Mouse (Mus musculus) small intestine, adult 2 months (tissue): ENCODE data around the gene Yipf3. TPM values are rescaled to one million over a fixed set of nuclear protein-coding genes. Genes with fewer than 3 reads are reported as not detected.

Experiments used
- H3K27ac ChIP-seq: fragments of 200-500 bp; 2 replicates; pipeline ENCODE4 v1.5.1; 2012; ENCODE audit warnings: low read depth, low read length, control low read depth, inconsistent platforms; ENCODE audit not compliant: insufficient read depth
- H3K27me3 ChIP-seq: fragments of 200-500 bp; 2 replicates; pipeline ENCODE4 v1.6.1; 2012; ENCODE audit warnings: mild to moderate bottlenecking, moderate library complexity, low read length, inconsistent platforms; ENCODE audit not compliant: control insufficient read depth, insufficient read depth
- H3K36me3 ChIP-seq: fragments of 200-500 bp; 2 replicates; pipeline ENCODE4 v1.6.1; 2012; ENCODE audit warnings: mild to moderate bottlenecking, low read length, control low read depth, inconsistent platforms; ENCODE audit not compliant: control insufficient read depth, insufficient read depth
- H3K4me1 ChIP-seq: fragments of 200-500 bp; 2 replicates; pipeline ENCODE4 v1.6.1; 2012; ENCODE audit warnings: low read length, inconsistent platforms, mixed read lengths; ENCODE audit not compliant: control insufficient read depth, insufficient read depth, insufficient read length
- H3K4me3 ChIP-seq: fragments of 200-500 bp; 2 replicates; pipeline ENCODE4 v1.5.1; 2012; ENCODE audit warnings: low read depth, mild to moderate bottlenecking, control low read depth, inconsistent platforms, low read length, moderate library complexity
- CTCF ChIP-seq: fragments of 200-500 bp; IDR thresholded peaks from 2 replicates; pipeline ENCODE4 v1.5.1; 2012; ENCODE audit warnings: low read depth, mild to moderate bottlenecking, control low read depth, inconsistent platforms, low read length, moderate library complexity, mixed read lengths; ENCODE audit not compliant: insufficient replicate concordance, insufficient read length; ENCODE audit errors: extremely low read depth
- POLR2A ChIP-seq: fragments of 200-500 bp; IDR thresholded peaks from 2 replicates; pipeline ENCODE4 v1.6.1; 2012; ENCODE audit warnings: low read depth, mild to moderate bottlenecking, control low read depth, inconsistent platforms, low read length, moderate library complexity
- WGBS: fragments of 180-500 bp; shearing (Covaris S2); methylation state at CpG from one replicate; pipeline ENCODE4 v1.1.7; 2018; 5-methylcytosine and 5-hydroxymethylcytosine counted together
- polyA plus RNA-seq: library from polyadenylated mRNA; depleted of rRNA; stranded (reverse); fragments of >200 nt; gene quantifications from 2 replicates; pipeline ENCODE4 v1.2.3, GENCODE M21; 2012

Yipf3 gene
- polyA plus RNA-seq, 1 experiment = 305 TPM

DNA sequence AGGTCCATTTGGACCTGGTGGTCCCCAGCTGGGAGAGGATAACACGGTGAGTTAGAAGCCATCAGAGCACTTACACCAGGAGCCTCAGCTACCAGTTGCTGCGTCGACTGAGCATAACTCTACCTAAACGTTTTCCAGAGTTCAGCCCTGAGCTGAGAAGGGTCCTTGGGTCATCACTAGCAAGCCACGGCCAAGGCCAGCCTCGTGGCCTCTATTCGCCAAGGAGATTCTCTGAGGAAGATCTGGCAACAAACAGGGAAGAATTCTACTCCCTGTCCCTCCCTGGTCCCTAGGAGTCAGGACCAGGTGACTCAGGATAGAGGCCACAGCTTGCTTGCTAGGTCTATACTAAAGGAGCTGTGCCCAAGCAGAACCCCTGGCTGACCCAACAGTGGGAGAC, 19.6 kb downstream of the Yipf3 start:
- Histone ChIP-seq H3K27me3 (no peaks in the 10 kb centered on the region), H3K27ac (peak overlapping the region; percentile 91), H3K4me1 (peaks cover 34% of the 10 kb centered on the region), H3K4me3 (peak overlapping the region; percentile 42), H3K36me3 (peaks cover 43% of the 10 kb centered on the region)
- WGBS = 63% methylated on average over 7 of the region's 7 CpGs
- TF ChIP-seq POLR2A (no peak), CTCF (no peak)

DNA sequence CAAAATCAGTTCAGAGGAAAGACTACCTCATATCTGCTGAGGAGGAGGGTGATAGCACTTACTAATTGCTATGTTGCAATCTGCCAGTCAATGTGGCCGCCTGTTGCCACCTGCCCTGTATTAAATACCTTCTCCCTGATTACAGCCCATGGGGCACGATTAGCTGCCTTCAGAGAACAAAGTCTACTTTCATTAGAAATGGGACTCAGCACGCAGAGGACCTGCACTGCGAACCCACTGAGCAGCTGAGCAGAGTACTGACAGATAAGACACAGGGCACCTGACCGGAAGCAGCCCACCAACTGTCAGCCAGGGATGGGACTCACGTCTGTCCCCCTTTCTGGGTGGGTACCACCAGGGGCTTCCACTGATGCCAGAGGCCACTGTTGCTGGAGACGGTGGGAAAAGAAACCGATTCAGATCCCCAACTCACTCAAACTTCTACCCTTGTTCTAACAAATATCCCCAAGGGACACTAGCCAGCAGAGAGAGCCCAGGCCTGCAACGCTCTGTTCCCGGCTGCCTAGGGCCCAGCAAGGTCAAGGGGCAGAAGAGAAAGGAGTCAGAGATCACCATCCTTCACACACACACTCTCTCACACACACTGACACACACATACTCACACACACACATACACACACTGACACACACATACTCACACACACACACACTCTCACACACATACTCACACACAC, 20.3 kb downstream of the Yipf3 start:
- Histone ChIP-seq H3K4me1 (peaks cover 34% of the 10 kb centered on the region), H3K27ac (peak overlapping the region; percentile 93), H3K4me3 (peak overlapping the region; percentile 41), H3K27me3 (no peaks in the 10 kb centered on the region), H3K36me3 (peaks cover 37% of the 10 kb centered on the region)
- 35% methylated on average over 10 of the region's 10 CpGs for WGBS
- TF ChIP-seq CTCF = no peak
- TF ChIP-seq POLR2A = peak; percentile 46; the same call in 1 of the 2 replicates

DNA sequence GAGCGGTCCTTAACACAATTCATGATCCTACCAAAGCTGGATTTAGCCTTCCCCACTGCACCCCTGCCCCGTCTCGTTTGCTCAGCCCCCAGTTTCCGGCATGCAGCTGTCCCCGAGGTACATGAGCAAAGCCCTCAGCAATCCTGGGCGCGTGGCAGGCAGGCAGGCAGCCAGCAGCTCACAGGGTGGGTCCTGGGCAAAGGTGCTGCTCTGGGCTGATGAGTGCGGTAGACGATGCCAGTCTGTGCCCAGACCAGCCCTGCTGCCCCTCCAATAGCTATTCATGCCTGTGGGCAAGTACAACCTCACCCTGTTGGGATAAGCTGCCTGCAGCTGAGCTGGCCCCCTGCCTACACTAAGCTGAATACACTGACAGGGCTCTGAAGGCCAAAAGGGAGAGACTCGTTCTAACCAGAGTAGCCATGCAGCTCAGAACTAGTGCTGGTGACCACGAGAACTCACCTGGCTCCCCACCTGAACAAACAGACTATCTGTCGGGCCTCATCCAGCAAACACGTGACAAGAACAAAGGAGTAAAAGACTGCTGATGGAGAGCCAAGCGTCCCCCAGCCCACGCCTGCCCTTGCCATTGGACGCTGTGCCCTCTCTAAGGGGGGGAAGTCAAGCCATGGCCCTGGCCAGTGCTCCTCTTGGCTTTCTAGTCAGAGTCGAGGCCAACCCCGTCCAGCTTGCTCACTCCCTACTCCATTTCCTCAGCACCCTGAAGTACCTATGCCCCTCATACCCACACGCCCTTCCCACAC, 22.1 kb downstream of the Yipf3 start:
- TF ChIP-seq CTCF (no peak), POLR2A (no peak; the same call in 1 of the 2 replicates)
- Histone ChIP-seq H3K4me1 (peaks cover 34% of the 10 kb centered on the region), H3K36me3 (peaks cover 22% of the 10 kb centered on the region; the same call in 1 of the 2 replicates), H3K4me3 (peak overlapping the region; percentile 63), H3K27me3 (no peaks in the 10 kb centered on the region), H3K27ac (peak overlapping the region; percentile 93)
- WGBS = 27% methylated on average over 19 of the region's 19 CpGs

DNA sequence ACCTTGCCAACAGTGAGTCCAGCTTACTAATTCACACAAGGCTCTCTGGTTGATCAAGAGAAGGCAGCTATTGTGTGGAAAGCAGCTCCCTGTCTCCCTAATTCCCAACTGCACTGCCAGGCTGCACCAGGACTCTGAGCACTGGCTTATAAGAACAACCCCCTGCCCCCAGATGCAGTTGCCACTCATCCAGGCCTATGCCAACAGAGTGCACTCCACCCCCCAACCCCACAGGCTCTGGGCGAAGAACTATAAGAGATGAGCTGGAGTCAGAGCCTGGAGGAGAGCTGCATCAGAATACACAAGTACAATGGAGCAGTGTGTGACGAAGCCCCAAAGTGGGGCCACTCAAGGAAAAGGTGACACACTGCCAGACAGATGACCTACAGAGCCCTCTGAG, 24.2 kb downstream of the Yipf3 start:
- H3K4me1 ChIP-seq = peaks cover 23% of the 10 kb centered on the region
- no peak overlapping the region for H3K4me3 ChIP-seq
- peaks cover 9% of the 10 kb centered on the region; the same call in 1 of the 2 replicates for H3K36me3 ChIP-seq
- H3K27me3 ChIP-seq = no peaks in the 10 kb centered on the region
- TF ChIP-seq CTCF = no peak
- TF ChIP-seq POLR2A = no peak
- 94% methylated on average over 2 of the region's 2 CpGs for WGBS
- no peak overlapping the region for H3K27ac ChIP-seq

DNA sequence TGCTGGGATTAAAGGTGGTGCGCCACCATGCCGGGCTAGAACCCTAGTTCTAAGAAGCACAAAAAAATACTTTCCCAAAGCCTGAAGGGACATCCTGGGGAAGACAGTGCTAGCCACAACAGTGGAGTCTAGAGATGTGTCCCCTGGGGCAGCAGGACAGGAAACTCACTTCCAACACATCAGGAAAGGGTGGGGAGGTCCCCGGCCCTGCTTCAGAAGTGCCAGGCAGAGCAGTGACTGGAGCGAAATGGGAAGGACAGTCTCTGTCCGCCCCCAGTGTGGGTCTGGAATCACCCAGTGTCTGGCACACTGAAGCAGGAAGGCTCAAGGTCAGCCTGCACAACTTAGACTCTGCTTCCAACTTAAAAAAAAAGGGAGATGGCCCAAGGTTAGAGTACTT, 24.8 kb downstream of the Yipf3 start:
- Histone ChIP-seq H3K4me1 (peaks cover 18% of the 10 kb centered on the region), H3K4me3 (no peak overlapping the region), H3K36me3 (peaks cover 13% of the 10 kb centered on the region), H3K27ac (no peak overlapping the region), H3K27me3 (no peaks in the 10 kb centered on the region)
- TF ChIP-seq CTCF (no peak), POLR2A (no peak)
- WGBS = 89% methylated on average over 5 of the region's 5 CpGs

DNA sequence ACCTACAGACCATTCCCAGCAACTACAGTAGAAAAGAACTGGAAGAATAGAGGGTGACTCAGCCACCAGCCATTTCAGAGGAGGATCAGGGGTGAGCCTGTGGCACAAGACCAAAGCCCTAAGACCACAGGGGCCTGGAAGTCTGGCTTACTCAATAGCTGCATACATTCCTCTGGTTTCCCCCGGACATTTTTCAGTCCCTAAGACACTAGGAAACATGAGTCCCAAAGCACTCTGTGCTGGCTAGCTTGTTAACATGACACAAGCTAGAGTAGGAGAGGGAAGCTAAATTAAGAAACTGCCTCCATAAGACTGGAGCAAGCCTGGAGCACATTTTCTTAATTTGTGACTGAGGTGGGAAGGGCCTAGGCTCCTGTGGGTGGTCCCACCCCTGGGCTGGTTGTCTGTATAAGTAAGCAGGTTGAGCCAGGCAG, 25.9 kb downstream of the Yipf3 start:
- TF ChIP-seq CTCF = no peak
- TF ChIP-seq POLR2A = no peak
- Histone ChIP-seq H3K36me3 (peaks cover 13% of the 10 kb centered on the region), H3K4me3 (no peak overlapping the region), H3K27me3 (no peaks in the 10 kb centered on the region), H3K27ac (no peak overlapping the region), H3K4me1 (peaks cover 9% of the 10 kb centered on the region)
- WGBS = 89% methylated on average over 1 of the region's 1 CpGs

DNA sequence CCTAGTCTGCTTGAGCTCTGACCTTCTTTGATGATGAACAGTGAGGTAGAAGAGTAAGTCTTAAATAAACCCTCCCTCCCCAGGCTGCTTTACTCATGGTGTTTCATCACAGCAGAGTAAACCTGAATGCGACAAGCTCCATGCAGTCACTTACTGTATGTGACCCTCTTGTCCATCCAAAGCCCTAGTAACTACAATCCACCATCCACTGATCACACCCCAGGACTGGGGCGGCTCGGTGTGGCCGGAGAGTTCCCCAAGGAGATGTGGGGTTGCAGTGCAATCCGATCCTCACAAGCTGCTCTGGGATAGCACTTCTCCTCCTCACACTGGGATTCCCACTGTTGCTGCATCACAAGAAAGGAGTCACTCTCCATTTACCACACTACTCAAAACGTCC, 26.6 kb downstream of the Yipf3 start:
- Histone ChIP-seq H3K4me3 (no peak overlapping the region), H3K27ac (no peak overlapping the region), H3K36me3 (peaks cover 14% of the 10 kb centered on the region), H3K4me1 (peaks cover 7% of the 10 kb centered on the region), H3K27me3 (no peaks in the 10 kb centered on the region)
- 84% methylated on average over 6 of the region's 6 CpGs for WGBS
- no peak for TF ChIP-seq CTCF
- TF ChIP-seq POLR2A = no peak
